Mouse (Mus musculus): ENCODE data around the gene Camta1.
A peak's percentile ranks its signal among the peaks of the same experiment; 100 is the strongest.

The Camta1 gene

GRCm38 (mm10) chr4:151672452-151672851 is 189.2 kb downstream of the Camta1 start:
- no peak for DNase-seq

- DNase-seq = peak; percentile 64 to 75
Observed at GRCm38 (mm10) chr4:151666411-151666901, 195.2 kb downstream of the Camta1 start.

- no peak for DNase-seq
Observed at GRCm38 (mm10) chr4:151661486-151661885, 200.2 kb downstream of the Camta1 start.

- no peak for DNase-seq
Observed at GRCm38 (mm10) chr4:151656427-151656826, 205.2 kb downstream of the Camta1 start.

GRCm38 (mm10) chr4:151655637-151656385 is 205.9 kb downstream of the Camta1 start:
- DNase-seq = no peak

- DNase-seq = no peak
Observed at GRCm38 (mm10) chr4:151655227-151655626, 206.4 kb downstream of the Camta1 start.

GRCm38 (mm10) chr4:151642418-151642817 is 219.3 kb downstream of the Camta1 start:
- DNase-seq = no peak

- no peak for DNase-seq
Observed at GRCm38 (mm10) chr4:151640971-151641370, 220.7 kb downstream of the Camta1 start.

- DNase-seq = peak; percentile 42 to 61
Observed at GRCm38 (mm10) chr4:151638941-151639340, 222.7 kb downstream of the Camta1 start.

GRCm38 (mm10) chr4:151637348-151637747 is 224.3 kb downstream of the Camta1 start:
- DNase-seq = peak in 1 of 2 experiments; percentile 17

- no peak for DNase-seq
Observed at GRCm38 (mm10) chr4:151634771-151635170, 226.9 kb downstream of the Camta1 start.

- no peak for DNase-seq
Observed at GRCm38 (mm10) chr4:151633795-151634194, 227.9 kb downstream of the Camta1 start.

GRCm38 (mm10) chr4:151632321-151632720 is 229.4 kb downstream of the Camta1 start:
- DNase-seq = no peak

- peak; percentile 41 to 65 for DNase-seq
Observed at GRCm38 (mm10) chr4:151630664-151631063, 231.0 kb downstream of the Camta1 start.

GRCm38 (mm10) chr4:151630231-151630630 is 231.4 kb downstream of the Camta1 start:
- DNase-seq = no peak

GRCm38 (mm10) chr4:151619541-151620016 is 242.1 kb downstream of the Camta1 start:
- DNase-seq = no peak

- DNase-seq = peak; percentile 46 to 55
Observed at GRCm38 (mm10) chr4:151618420-151619310, 243.0 kb downstream of the Camta1 start.

GRCm38 (mm10) chr4:151611621-151612020 is 250.1 kb downstream of the Camta1 start:
- DNase-seq = no peak

GRCm38 (mm10) chr4:151610266-151610665 is 251.4 kb downstream of the Camta1 start:
- DNase-seq = peak; percentile 83 to 85

GRCm38 (mm10) chr4:151604907-151605306 is 256.8 kb downstream of the Camta1 start:
- DNase-seq = peak; percentile 85 to 86

- peak; percentile 97 to 98 for DNase-seq
Observed at GRCm38 (mm10) chr4:151604481-151604880, 257.2 kb downstream of the Camta1 start.

GRCm38 (mm10) chr4:151603586-151603985 is 258.1 kb downstream of the Camta1 start:
- DNase-seq = no peak

GRCm38 (mm10) chr4:151595116-151595515 is 266.6 kb downstream of the Camta1 start:
- DNase-seq = no peak

Measured in kidney, postnatal 4 days (tissue).